Mouse (Mus musculus): Measurements from ENCODE around the gene Hspa8. TPM values are rescaled to one million over a fixed set of nuclear protein-coding genes. Genes with fewer than 3 reads are reported as not detected.
"Not testable (repeated sequence)": the region's sequence is repeated elsewhere in the genome, so short reads cannot be mapped to it uniquely, and the experiment has no call there.

The Hspa8 gene
- total RNA-seq, 2 experiments from 2014 or later: 2,409 to 2,534 TPM

DNA sequence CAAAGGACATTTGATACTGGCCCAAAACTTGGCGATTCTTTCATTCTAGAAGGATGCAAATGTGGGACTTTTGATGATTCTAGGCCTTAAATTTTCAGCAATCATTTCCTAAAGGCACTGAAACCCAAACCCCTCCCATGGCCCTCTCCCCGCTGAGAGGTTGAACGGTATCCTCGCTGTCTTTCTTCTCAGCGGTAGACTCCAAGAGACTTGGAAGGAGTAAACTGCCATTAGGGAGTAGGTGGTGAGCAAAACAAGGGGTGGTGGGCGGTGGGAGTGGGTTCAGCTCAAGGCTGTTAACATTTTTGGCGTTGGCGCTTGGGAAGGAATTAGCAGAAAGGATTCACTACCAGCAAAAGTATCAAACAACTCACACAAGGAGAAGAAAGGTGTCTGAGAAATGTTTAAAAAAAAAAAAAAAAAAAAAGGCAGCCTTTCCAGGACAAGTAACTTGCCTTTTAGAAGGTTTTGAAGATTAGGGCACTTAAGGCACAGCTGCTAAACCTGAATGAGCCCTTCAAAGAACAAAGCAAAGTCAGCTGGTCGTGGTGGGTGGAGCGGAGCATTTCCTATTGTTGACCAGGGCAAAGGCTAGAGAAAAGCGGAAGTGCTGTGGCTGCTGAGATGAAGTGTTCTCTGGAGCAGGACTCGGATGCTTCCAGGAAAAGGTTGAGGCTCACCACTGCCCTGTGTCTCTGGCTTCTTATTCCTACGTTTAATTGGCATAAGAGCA lies 17.0 kb upstream of the Hspa8 start:
- DNase-seq (ENCODE audit: low spot score in 2 of 2): no peak

DNA sequence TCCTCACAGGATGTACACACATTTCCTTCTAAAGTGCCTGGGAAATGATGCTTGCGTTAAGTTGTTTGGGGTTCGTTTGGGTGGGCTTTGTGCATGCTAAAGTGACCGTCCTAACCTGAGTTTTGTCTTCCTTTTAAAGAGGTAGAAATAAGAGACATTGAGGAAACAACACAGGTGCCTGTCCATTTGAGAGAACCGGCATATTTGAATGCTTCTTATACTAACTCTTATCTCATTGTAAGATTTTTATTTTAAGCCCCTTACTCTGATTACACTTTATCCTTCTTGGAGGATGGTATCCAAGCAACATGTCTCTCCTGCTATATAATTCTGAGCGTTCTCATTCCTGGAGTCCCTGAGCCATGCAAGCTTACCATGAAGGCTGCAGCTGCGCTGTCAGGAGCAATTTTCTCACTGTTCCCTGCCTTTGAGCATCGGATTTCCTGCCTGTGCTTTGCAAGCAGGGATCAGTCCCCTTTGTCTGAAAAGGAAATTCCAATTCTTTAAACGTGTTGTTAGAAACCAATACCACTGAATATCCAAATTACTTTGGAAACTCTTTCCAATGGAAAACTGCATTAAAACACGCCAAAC lies 16.3 kb upstream of the Hspa8 start:
- no peak for DNase-seq (ENCODE audit: low spot score in 2 of 2)

DNA sequence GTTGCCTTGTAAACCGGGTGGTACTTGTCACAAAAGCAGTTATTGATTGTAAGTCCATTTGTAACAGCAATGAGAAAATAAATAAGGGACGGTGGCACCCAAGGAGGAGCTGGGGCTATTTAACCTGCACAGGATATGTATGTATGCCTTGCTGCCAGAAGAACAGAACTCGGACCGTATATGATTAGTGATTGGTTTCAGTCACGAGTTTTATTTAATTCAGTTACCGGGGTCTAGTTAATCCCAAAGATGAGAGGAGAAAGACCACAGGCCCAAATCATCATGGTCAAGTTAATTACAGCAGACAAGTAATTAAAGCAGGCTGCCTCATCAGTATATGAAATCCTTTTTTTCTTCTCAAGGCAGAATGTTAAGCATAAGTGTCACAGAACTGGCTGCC lies 15.3 kb upstream of the Hspa8 start:
- no peak for DNase-seq (ENCODE audit: low spot score in 2 of 2)

DNA sequence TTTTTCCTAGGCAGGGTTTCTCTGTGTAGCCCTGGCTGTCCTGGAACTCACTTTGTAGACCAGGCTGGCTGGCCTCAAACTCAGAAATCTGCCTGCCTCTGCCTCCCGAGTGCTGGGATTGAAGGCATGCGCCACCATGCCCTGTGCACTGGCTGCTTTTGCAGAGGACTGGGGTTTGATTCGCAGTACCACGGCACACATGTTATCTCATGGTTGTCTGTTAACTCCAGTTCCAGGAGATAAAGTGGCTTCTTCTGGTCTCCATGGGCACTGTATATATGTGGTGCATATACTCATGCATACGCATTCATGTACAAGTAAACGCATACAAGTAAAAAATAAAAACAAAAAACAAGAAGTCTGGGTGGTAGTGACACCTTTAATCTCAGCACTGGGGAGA lies 14.0 kb upstream of the Hspa8 start:
- DNase-seq (ENCODE audit: low spot score in 2 of 2): not testable (repeated sequence)

DNA sequence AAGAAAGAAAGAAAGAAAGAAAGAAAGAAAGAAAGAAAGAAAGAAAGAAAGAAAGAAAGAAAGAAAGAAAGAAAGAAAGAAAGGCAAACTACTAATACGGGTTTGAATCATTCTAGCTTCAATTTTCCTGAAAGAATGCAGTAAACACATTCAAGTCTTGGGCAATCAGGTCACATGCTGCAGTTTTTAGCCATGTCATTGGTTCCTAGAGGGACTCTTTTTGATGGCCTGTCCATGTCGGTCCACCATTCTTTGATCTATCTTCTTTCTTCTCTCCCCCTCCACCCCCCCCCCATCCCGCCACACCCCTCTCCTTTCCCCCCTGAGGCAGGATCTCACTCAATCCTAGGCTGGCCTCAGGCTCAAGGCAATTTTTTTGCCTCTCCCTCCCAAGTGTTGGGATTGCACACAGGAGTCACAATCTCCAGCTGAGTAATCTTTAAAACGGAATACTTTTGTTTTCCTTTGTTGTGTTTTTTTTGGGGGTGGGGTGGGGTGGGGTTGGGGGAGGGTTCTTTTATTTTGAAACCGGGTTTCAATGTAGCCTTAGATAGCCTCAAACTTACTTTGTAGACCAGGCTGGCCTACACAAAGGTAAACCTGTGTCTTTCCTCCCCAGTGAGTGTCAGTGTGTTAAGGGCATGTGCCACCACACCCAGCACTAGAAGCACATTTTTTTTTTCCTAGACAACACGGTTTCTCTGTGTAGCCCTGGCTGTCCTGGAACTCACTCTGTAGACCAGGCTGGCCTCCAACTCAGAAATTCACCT lies 8.7 kb upstream of the Hspa8 start:
- no peak for DNase-seq (ENCODE audit: low spot score in 2 of 2)

DNA sequence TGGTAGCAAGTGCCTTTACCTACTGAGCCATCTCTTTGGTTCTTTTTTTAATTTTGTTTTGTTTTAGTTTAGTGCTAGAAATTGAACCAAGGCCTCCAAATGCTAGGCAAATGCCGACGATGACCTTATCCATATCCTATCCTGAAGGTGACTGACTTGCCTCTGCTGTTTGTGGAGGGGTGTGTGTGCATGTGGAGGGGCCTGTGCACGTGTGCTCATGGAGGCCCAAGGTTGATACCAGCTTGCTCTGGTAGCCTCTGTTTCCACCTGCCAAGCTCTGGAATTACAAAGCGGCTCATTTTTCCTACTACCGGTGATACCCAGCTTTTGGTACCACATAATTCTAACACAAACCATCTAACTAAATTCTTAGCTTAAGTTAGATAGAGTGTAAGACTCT lies 7.2 kb upstream of the Hspa8 start:
- DNase-seq (ENCODE audit: low spot score in 2 of 2): no peak

DNA sequence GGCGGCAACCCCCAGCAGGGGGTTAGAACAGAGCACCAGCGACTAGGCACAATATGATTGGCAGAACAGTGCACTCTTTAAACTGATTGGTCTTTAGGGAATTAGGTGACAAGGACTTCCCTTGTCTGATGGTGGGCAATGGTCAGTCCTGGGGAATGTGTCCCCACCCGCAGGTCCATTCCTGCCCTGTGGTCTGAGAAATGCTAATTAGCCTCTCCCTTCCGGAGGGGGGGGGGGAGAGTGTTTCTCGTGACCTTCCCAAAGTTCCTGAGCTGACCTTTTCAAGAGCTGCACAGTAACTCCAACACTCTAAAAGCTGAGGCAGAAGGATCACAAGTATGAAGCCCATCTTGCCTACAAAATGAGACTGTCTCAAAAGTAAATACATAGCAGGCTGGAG lies 6.5 kb upstream of the Hspa8 start:
- no peak for DNase-seq (ENCODE audit: low spot score in 2 of 2)

DNA sequence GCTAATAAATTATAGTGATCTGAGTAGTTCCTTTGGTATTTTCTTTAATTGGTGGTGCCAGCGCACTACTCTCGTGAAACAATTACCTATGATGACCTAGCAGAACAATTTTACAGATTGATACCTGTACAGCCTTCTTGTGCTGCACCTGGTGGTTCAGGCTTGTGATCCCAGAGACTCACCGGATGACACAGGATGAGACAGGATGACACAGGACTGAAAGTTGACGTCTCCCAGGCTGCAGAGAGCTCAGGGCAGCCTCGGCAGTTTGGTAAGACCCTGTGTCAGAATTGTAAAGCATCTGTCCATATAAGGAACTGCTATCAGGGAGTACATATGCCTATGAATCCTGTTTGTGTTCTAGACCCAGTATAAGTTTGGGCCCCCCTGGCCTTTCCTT lies 5.9 kb upstream of the Hspa8 start:
- no peak for DNase-seq (ENCODE audit: low spot score in 2 of 2)

DNA sequence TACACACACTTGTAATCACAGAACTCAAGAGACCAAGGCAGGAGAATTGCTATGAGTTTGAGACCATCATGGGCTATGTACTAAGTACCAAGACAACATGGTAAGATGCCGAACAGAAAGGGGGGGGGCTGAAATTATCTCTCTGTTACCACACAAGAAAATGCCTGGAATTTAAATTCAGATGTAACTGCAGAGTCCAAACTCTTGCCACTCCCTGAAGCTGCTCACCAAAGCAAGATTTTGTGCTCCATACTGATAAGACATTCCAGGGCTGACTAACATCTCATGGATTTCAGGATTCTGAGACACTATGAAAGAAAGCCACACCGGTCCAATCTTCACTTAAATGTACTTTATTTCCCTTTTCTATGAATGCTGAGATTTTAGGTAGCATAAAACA lies 5.2 kb upstream of the Hspa8 start:
- no peak for DNase-seq (ENCODE audit: low spot score in 2 of 2)

DNA sequence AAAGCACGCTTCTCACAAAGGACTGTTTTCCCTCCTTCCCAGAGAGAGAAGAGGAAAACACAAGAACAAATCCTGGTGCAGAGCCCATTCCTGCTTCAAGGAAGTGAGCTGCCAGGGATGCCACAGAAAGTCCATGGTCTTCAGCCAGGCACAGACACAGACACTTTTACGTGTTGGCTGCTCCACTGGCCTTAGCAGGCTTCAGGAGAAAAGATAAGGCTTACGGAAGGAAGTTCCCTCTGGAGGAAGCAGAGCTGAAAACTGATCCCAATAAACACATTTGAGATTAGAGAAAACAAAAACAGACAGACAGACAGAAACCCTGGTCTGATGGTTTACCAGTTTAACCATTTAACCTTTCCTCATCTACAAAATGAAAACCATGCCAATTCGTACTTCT lies 4.7 kb upstream of the Hspa8 start:
- DNase-seq (ENCODE audit: low spot score in 2 of 2): no peak

DNA sequence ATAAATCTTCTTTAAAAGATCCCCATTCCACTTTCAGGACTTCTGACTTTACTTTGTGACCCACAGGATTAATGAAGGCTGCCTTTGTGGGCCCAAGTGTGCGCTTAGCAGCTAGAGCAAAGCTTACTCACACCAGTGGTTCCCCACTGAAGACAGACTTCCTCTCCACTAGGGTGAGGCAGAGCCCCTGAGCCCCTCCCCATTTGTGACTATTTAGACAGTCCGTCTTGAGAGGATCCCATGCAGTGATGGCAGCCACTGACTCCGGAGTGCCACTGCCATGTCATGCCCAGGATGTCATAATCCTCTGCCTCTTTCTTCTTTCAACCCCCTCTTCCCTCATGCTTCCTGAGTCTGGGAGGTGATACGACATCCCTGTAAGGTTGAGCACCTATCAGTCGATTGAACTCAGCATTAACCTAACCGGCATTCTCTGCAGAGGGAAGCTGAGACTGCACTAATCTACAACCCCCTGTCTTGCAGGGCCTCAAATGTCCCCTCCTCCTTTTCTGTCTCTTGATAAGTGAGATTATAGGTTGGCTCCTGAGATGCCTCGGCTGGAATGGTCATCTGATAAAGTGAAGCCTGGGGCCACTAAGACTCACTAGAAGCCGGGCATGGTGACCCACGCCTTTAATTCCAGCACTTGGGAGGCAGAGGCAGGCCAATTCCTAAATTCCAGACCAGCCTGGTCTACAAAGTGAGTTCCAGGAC lies 2.4 kb upstream of the Hspa8 start:
- no peak for DNase-seq (ENCODE audit: low spot score in 2 of 2)

DNA sequence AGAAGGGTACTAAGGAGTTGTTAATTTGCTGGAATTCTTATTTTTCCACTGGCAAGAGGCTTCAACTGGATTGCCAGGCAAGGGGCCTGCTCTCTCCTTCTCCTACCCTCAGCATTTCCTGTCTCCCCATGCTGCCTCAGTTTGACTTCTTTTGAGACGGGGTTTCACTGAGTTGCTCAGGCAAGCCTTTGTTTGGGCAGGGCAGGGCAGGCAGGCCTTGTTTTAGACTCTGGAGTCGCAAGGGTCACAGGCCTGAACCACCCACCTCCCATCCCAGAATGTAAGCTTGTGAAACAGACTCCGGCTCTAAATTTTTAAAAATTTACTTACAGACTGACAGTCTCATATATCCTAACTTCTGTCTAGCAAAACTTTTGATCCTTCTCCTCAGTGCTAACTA lies 1.7 kb upstream of the Hspa8 start:
- no peak for DNase-seq (ENCODE audit: low spot score in 2 of 2)

DNA sequence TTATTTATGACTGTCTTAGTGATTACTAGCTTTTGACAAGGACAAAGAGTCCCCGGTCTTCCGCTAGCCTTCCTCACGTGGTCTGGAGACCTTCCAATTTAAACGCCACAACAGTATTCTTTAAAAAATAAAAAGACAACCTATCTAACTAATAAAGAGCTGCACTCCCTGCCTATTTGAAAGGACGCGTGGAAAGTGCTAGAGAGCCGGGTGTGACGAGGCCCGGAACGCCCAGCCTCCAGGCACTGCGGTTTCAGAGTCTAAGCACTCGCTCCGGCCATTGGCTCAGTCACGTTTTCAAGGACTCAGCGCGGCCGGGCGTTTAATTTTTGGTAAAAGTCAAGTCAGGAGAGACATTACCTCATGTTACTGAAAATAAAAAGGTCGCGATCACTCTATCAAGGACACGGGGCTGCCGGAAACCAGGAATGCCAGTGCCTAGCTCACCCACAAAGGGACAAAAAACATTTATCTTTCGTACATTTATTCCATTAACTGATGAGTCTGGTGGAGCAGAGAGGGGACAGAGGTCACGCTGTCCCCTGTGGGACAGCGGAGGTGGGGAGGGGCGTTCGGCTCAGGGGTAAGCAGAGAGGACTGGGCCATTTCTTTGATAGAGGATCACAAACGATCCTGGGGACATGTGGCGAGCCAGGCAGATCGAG lies 815 bp upstream of the Hspa8 start:
- peak; percentile 56 to 75 for DNase-seq (ENCODE audit: low spot score in 2 of 2)

DNA sequence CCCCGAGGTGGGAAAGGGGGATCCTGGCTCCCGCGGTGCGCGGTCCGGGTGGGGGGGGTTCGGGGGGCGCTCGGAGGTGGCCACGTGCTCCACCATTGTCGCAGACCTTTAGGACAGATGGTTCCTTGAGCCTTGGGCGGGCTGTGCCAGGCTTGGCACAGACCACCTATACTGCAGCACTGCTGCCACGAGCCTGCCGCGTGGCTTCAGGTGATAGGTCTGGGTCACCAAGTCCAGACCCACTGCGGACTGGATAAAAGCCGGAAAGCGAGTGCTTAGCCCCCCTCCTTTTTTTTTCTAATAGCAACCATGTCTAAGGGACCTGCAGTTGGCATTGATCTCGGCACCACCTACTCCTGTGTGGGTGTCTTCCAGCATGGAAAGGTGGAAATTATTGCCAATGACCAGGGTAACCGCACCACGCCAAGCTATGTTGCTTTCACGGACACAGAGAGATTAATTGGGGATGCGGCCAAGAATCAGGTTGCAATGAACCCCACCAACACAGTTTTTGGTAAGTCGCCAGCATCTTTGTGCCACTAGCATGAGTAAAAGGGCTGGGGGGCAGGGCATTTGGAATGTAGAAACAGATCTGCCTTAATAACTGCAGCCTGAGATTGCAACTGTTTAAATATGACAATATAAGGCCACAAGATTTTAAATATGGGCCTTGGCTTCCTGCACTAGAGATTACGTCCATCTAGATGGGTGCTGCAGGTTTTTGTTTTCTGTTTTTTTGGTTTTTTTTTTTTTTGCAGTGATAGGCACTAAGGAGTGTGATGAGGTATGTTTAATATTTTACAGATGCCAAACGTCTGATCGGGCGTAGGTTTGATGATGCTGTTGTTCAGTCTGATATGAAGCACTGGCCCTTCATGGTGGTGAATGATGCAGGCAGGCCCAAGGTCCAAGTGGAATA lies 1.1 kb downstream of the Hspa8 start:
- DNase-seq (ENCODE audit: low spot score in 2 of 2): peak in 1 of 2 experiments; percentile 65

DNA sequence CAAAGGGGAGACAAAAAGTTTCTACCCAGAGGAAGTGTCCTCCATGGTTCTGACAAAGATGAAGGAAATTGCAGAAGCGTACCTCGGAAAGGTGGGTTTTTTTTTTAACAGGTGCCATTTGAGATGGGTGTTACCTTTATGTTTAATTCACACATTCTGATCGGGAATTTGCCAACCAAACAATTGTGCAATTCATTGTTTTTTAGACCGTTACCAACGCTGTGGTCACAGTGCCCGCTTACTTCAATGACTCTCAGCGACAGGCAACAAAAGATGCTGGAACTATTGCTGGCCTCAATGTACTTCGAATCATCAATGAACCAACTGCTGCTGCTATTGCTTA lies 1.7 kb downstream of the Hspa8 start:
- not testable (repeated sequence) for DNase-seq (ENCODE audit: low spot score in 2 of 2)

DNA sequence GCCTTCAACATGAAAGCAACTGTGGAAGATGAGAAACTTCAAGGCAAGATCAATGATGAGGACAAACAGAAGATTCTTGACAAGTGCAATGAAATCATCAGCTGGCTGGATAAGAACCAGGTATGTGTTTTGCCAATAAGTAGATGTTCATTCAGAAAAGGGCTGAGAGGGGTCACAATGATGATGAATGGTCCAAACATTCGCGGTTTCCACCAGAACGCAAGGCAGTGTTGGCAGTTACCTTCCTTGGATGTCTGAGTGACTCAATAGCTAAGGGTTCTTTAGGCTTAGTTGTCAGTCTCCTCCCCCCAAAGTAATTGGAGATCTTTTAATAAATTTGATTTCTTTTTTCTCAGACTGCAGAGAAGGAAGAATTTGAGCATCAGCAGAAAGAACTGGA lies 3.8 kb downstream of the Hspa8 start:
- not testable (repeated sequence) for DNase-seq (ENCODE audit: low spot score in 2 of 2)

DNA sequence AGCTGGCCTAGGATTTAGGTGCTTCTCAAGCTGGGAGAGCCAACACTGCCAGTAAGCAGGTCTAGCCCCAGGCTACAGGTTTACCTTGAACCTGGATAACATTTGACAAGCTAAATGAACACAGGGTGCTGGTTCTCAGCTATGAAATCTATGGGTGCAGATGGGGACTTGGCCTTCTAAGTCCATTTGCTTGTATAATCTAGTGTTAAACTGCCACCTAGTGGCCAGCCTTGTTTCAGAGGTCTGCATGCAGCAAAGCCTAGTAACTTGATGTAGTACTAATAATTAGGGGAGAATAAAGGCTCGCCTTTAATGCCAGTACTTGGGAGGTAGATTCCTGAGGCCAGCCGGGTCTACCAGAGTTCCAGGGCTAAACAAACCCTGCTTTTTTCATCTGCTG lies 4.5 kb downstream of the Hspa8 start:
- DNase-seq (ENCODE audit: low spot score in 2 of 2): peak in 1 of 2 experiments; percentile 82

DNA sequence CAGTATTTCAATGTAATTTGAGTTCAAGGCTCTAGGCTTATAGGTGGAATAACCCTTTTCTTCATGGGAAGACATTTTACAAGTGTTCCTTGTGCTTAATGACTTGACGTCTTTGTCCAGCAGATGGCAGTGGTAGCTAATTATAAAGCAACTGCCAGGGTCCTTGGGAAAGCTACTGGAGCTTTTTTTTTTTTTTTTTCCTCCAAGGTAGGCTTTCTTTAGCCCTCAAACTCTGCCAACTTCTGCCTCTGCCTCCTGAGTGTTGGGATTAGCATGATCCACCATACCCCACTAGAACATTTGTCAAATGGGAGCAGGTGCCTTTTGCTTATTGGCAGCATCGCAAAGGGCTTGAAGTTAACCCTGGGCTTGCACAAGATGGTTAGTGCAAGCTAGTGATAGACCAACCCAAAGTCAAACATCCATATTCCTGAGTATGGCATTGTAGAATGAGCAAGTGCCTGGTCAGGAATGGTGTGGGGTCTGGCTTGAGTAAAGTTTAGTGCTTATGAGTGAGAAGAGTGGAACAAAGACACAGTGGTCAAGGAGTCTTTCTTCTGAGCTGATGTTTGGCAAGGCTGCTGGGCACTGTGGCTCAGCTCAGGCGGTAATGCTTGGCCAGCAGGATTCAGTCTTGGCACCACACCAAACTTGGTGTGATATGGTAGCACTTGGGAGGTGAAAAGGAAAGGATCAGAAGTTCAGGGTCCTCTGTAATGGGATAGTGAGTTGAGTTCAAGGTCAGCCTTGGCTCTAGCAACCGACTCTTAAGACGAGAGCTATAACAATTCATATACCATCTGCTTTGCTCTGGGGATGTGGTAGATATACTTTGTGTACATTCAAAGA lies 5.9 kb downstream of the Hspa8 start:
- DNase-seq (ENCODE audit: low spot score in 2 of 2): peak in 1 of 2 experiments; percentile 43

DNA sequence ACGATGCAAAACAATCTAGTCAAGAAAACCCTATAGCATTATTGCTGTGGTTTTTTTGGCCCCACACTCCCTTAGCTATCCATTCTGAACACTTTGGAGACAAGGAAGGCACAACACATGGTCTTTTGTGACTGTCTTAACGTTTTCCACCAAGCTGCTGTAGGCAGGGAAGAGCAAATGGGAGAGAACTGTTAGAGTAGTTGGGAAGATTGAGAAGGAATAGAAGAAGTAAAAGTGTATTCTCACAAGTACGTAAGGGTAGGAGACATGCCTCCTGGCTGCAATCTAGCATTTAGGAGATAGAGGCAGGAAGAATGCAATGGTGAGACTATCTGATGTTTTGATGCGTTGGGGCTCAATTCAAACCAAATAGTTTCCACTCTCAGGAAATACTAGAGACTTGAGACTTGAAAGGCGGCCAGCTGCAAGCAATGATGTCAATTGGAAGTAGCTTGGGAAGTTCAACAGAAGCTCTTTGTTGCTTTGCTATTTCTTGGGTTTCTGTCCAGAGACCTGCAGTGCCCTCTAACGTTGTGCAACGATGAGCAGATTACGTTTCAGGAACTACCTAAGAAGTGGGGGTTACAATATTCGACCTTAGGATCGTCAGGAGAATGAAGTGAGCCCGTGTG lies 6.6 kb downstream of the Hspa8 start:
- DNase-seq (ENCODE audit: low spot score in 2 of 2): peak in 1 of 2 experiments; percentile 44

Data from layer of hippocampus, adult 18-20 months (tissue).